Mouse (Mus musculus) cerebellum, postnatal 14 days (tissue): ENCODE measurements around the gene Sdr9c7.
"Not testable (repeated sequence)": the region's sequence is repeated elsewhere in the genome, so short reads cannot be mapped to it uniquely, and the experiment has no call there.

Experiments used
- DNase-seq, 2 experiments: peaks; one replicate each; pipeline ENCODE4 v3.0.0; 2021; ENCODE audit warnings: mixed read lengths in 2 of 2

Gene Sdr9c7

GRCm38 (mm10) chr10:127907386-127907951 lies 9.2 kb downstream of the Sdr9c7 start:
- DNase-seq, result no peak

- DNase-seq, result no peak
Observed at GRCm38 (mm10) chr10:127915578-127915977, 17.3 kb downstream of the Sdr9c7 start.

- not testable (repeated sequence) for DNase-seq
Observed at GRCm38 (mm10) chr10:127917183-127917582, 18.9 kb downstream of the Sdr9c7 start.

- DNase-seq, result no peak
Observed at GRCm38 (mm10) chr10:127917651-127918050, 19.3 kb downstream of the Sdr9c7 start.

- no peak for DNase-seq
Observed at GRCm38 (mm10) chr10:127922241-127922640, 23.9 kb downstream of the Sdr9c7 start.

- DNase-seq, result no peak
Observed at GRCm38 (mm10) chr10:127923024-127923423, 24.7 kb downstream of the Sdr9c7 start.

GRCm38 (mm10) chr10:127924597-127925378 lies 26.5 kb downstream of the Sdr9c7 start:
- DNase-seq, result no peak

- no peak for DNase-seq
Observed at GRCm38 (mm10) chr10:127927737-127928136, 29.4 kb downstream of the Sdr9c7 start.

GRCm38 (mm10) chr10:127932290-127932926 lies 34.1 kb downstream of the Sdr9c7 start:
- no peak for DNase-seq

- DNase-seq, result no peak
Observed at GRCm38 (mm10) chr10:127936271-127936670, 38.0 kb downstream of the Sdr9c7 start.

- no peak for DNase-seq
Observed at GRCm38 (mm10) chr10:127936747-127937409, 38.6 kb downstream of the Sdr9c7 start.

GRCm38 (mm10) chr10:127937428-127938010 lies 39.2 kb downstream of the Sdr9c7 start:
- DNase-seq, result peak; percentile 74 to 86

GRCm38 (mm10) chr10:127939667-127940066 lies 41.3 kb downstream of the Sdr9c7 start:
- not testable (repeated sequence) for DNase-seq

- peak; percentile 62 to 66 for DNase-seq
Observed at GRCm38 (mm10) chr10:127945432-127946064, 47.2 kb downstream of the Sdr9c7 start.

GRCm38 (mm10) chr10:127949596-127950130 lies 51.3 kb downstream of the Sdr9c7 start:
- DNase-seq, result no peak

GRCm38 (mm10) chr10:127951390-127951789 lies 53.1 kb downstream of the Sdr9c7 start:
- DNase-seq, result no peak

GRCm38 (mm10) chr10:127951821-127952220 lies 53.5 kb downstream of the Sdr9c7 start:
- DNase-seq, result no peak

- no peak for DNase-seq
Observed at GRCm38 (mm10) chr10:127955034-127955433, 56.7 kb downstream of the Sdr9c7 start.

- peak; percentile 87 to 94 for DNase-seq
Observed at GRCm38 (mm10) chr10:127956168-127956816, 58.0 kb downstream of the Sdr9c7 start.

GRCm38 (mm10) chr10:127959161-127959679 lies 60.9 kb downstream of the Sdr9c7 start:
- no peak for DNase-seq
